Mouse (Mus musculus) mouse embryonic stem cell (cell line): ENCODE data around the gene Optn.

Experiments
- in situ Hi-C, 2 experiments: fragments of 300-500 bp; cut with MboI; formaldehyde crosslinking; loops; 1 replicate in 1 of 2; 3 replicates in 1 of 2; pipeline ENCODE4 v1.14.3; 2019 to 2020; ENCODE audit warnings: low sequenced_read_pairs in 2 of 2, low pct_unique_long_range_greater_than_20kb in 1 of 2, mixed read lengths in 1 of 2; ENCODE audit not compliant: unreplicated experiment in 1 of 2

The Optn gene

DNA sequence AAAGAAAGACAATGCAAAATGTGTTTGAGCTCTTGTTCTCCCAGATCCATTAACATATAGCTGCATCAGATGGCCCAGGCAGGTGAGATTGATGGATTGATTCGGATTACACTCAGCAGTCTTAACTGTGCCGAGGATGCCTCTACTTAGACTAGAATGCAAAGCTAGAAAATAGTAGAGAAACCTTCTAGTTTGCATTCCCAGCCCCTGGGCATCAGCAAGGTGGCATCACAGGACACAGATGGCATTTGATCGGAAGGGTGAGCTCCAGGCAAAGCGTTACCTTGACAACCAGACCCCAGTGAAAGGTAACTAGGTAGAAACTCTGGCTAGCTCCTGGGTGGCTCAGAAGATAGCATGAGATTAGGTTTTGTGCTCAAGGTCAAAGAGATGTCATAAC lies 396 bp upstream of the Optn start:
- in situ Hi-C loops = no loop called here

GRCm38 (mm10) chr2:5062496-5063298 lies 1.2 kb downstream of the Optn start:
- in situ Hi-C loops = no loop called here

GRCm38 (mm10) chr2:5061133-5061708 lies 2.6 kb downstream of the Optn start:
- in situ Hi-C loops = no loop called here

DNA sequence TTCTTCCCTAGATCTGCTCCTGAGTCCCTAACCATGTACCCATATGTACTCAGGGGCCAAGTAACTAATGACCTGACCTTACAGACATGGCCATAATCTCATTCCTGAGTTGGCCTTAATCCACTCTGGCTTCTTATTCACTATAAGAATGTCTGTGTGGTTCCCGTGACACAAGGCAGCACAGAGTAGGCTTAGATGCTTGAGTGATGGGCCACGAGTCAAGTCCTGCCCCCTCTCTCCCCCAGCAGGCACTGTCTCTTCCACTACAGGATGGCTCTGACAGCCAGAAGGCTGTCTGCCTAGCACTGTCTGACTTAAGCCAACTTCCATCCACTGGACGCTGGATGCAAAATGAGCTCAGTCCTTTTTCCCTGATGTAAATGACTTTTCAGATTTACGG lies 3.9 kb downstream of the Optn start:
- in situ Hi-C loops = no loop called here

DNA sequence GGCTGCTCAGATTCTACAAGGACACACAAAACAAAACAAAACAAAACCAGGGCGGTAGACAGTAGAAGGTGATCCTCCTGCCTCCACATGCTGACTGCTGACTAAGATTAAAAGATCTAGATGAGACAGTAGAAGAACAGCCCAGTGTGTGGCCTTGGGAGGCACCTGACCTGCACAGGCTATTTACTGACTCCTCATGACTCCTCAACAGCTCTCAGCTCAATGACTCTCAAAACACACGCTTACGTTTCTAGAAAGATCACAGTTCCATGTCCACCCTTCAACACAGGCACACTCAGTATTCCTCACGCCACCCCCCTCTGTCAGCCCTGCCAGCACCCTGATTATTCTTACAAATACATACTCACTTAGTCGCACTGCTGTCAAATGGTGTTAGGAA lies 5.4 kb downstream of the Optn start:
- in situ Hi-C loops = no loop called here

DNA sequence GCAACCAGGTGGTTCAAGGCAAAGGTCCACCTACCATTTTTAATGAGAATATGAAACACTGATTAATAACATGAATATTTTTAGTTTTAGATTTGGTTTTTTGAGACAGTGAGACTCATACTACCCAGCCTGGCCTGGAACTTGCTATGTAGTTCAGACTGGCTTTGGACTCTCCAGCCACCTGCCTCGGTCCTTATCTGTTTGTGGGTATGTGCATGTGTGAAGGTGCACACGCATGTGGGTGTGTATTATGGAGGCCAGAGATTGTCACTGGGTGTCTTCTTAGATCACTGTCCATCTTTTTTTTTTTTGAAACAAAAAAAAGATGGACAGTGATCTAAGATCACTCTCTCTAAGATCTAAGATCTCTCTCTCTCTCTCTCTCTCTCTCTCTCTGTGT lies 13.3 kb downstream of the Optn start:
- in situ Hi-C loops = no loop called here

- in situ Hi-C loops = no loop called here
These were observed 16.8 kb downstream of the Optn start for GRCm38 (mm10) chr2:5047016-5047415.

DNA sequence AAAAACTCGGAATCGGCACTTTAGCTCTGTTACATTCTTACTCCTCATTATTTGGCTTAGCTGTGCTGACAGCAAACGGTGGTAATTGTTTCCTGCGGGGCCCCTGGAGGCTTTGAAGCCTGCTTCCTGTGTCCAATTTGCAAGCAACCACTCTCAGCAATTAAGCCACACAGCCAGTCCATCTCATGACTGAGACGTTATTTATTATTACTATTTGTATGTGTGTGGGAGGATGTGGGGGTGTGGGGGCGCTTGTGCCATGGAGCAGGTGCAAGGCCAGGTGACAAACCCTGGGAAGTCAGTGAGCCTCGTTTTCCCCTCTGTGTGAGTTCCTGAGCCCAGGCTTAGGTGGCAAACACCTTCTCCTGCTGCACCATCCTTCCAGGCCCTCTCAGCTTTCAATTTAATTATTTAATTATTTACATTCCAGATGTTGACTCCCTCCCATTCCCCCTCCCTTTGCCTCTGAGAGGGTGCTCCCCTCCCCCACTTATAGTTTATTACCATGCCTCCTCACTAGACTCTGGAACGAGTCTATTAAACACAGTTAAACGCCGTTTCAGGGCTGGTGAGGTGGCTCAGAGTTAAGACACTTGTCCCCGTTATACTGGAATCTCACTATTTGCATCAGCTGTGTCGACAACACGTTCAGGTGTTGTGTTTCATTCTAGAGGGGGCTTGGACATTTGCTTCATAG lies 18.4 kb downstream of the Optn start:
- in situ Hi-C loops = no loop called here

DNA sequence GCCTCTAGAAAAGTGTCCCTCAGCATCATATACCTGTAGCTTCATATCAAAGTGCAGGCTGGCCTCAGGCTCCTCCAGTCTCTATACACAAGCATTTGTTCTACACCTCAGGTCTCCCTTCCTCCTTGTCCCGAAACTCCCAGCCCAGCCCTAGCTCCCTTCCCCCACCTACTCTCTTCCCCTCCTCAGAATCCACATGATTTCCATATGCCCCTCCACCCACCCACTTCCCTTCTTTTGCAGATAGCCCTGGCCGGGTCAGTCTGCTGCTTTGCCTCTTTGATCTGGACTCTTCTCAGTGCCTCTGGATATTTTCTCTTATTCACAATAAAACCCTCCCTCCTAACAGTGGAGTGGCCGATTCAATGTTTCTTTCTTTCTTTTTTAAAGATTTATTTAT lies 19.5 kb downstream of the Optn start:
- in situ Hi-C loops = no loop called here

DNA sequence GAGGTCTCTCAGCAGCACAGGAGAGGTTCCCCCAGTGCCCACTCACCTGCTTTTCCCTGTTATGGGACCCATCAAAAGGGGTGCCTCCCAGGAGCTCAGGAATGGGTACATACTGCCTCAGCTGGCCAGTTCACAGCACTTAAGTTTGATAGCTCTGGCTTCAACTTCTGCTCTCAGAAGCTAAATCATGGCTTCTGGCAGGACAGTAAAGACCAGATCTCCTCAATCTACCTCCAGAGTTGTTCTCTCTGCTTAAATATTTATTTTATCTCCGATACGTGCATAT lies 20.4 kb downstream of the Optn start:
- in situ Hi-C loops = no loop called here

DNA sequence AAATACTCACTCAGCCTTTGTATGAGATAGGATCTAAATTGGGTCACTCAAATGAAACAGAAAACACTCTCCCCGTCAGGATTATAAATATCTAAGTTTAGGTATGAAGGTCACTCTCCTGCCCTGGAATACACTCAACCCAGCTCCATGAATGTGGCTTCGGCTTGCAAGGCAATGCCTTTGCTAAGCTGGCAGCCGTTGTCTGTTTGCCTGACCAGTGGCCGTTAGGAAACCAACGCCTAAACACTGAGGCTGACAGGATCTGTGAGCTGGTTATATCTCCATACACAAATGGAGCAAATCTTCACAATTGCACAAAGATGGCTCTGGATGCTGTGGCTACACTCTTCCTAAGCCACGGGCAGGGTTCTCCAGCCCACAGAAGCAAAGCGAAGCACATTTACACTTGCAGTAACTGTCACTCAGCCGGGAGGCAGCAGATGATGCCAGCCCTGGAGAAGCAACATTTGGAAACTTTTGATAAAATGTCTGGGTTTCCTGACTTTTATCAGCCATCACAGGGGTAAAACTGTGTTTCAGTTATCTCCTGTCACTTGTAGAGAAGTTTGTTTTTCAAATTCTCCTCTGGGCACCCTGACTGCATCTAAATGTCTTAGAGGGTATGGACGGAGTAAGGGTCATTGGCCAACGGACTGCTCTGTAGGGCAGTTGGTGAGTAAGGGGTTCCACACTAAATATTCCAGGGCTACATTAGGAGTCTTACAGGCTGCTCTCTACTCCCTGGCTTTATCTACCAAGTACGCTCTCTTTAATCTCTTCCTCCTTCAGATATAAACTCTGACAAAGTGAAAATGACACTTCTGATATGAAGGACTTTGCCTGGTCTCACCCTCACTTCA lies 21.0 kb downstream of the Optn start:
- in situ Hi-C loops = no loop called here

DNA sequence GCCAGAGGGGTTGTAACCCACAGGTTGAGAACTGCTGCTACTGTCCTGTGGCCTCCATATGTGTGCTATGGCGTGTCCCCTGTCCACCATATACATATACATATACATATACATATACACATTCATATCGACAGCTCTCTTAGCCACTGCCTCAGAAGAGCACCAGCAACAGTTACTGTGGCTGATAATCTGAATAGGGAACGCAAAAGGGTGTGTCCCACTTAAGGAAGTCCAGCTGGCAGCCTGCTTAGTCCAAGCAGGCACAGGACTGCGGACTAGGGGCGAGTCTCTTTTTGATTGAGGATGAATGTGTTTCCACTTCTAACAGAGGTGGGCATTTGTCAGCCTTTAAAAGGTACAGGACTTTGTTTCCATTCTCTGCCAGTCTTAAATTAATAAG lies 22.0 kb downstream of the Optn start:
- in situ Hi-C loops = no loop called here

DNA sequence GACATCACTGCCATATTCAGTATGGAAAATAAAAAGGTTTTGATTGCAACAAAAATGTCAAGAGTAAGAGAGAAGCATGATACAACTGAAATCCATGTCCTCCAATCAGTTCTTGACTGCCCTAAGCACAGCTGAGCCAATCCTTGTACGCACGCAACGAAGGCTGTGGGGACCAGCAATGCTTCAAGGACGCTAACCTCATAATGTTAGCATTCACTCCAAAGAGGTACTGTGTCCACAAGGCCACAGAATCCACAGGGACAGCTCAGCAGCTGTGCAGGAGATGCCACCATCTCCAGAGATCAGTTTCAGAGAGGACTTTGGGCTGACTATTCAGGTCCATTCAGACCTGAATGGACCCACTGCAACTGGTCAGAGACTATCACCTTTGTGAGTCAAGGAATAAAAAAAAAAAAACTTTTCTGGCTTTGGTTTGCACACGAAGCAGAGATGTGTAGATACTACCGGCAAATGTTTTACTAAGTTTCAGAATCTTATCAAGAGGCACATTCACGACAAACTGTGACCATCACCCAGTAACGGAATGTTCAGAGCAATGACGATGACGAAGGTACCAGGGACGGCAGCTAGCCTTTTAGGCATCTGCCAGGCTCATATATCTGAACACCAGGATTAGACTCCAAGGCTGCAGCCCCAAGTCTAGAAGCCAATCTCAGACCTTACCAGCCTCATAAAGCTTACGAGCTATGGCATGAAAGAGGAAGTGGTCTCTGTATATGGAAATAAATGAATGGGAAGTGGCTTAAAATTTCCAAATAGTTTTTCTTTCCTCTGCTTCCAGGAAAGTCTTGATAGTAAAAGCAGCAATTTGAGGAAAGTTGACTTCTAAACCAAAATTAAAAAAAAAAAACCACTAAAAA lies 23.3 kb downstream of the Optn start:
- in situ Hi-C loops = no loop called here

GRCm38 (mm10) chr2:5039350-5040170 lies 24.3 kb downstream of the Optn start:
- in situ Hi-C loops = no loop called here

GRCm38 (mm10) chr2:5038320-5038719 lies 25.5 kb downstream of the Optn start:
- in situ Hi-C loops = no loop called here

DNA sequence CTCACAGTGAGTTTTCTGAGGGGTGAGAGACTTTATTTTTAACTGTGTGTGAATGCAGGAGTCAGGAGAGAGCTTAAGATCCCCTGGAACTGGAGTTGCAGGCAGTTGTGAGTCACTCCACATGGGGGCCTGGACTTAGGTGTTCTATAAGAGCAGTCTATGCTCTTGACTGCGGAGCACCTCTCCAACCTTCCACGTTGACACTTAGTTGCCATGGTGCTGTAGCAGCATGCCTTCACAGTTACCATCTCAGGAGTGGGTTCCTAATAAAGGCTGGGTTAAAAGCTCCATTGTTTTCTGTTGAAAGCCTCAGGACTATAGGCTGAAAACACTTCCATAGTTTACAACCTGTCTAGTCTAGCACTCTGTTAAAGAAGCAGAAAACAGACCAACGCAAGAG lies 26.5 kb downstream of the Optn start:
- in situ Hi-C loops = no loop called here

- in situ Hi-C loops = no loop called here
These were observed 27.3 kb downstream of the Optn start for GRCm38 (mm10) chr2:5036411-5037076.
